Mouse (Mus musculus): Measurements from ENCODE around the gene Masp2. TPM values are rescaled to one million over a fixed set of nuclear protein-coding genes. Genes with fewer than 3 reads are reported as not detected.

Masp2 gene
- total and polyA plus RNA-seq, 3 experiments = 0.11 to 0.85 (median 0.21) TPM

DNA sequence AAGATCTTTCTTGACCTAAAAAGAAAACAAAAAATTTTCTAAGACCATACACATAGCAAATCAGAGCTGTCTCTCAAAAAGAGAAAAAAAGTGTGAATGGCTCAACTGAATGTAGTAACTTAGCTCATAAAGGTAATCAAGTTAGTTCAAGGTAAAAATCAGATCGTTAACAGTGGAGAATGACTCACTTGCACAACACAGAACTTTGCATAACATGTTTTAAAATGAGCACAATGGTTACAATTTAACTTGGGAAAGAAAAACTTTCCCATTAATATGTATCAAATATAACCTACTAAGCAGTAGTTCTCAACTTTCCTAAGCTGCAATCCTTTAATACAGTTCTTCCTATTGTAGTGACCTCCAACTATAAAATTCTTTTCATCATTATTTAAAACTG is 18.4 kb downstream of the Masp2 start:
- Histone ChIP-seq H3K9me3 (replicated peaks; ENCODE audit: low read length) (no peaks in the 10 kb centered on the region), H3K79me2 (replicated peaks; ENCODE audit: control insufficient read depth, extremely low read depth, insufficient read depth, poor library complexity, severe bottlenecking) (peaks cover 67% of the 10 kb centered on the region), H3K4me1 (ENCODE audit: control insufficient read depth in 1 of 2, insufficient read depth in 2 of 2) (peaks cover 4 to 54% of the 10 kb centered on the region in 2 experiments), H3K4me3 (replicated peaks in 1 of 3; ENCODE audit: low read depth in 2 of 3, low read length in 2 of 3, poor library complexity in 1 of 3) (no peak overlapping the region), H3K9ac (ENCODE audit: insufficient read depth, low read depth) (no peak overlapping the region), H3K27ac (ENCODE audit: insufficient read depth, low read depth) (no peak overlapping the region), H3K4me2 (ENCODE audit: insufficient read depth, low read depth, poor library complexity, severe bottlenecking) (no peak overlapping the region), H3K27me3 (replicated peaks) (no peaks in the 10 kb centered on the region), H3K36me3 (replicated peaks in 1 of 2; ENCODE audit: control insufficient read depth in 1 of 2, insufficient read depth in 1 of 2, low read length in 1 of 2) (peaks cover 74 to 82% of the 10 kb centered on the region in 2 experiments)
- in situ Hi-C loops (cut with MboI; ENCODE audit: low pct_ligation_motif_present, low pct_unique_long_range_greater_than_20kb, low sequenced_read_pairs) (loop anchor here (25.0 kb wide), 1 partner anchor 458 kb away; the partner anchor contains the start of genes Fbxo2, Fbxo44 and Fbxo6), dilution Hi-C loops (cut with MboI; ENCODE audit: extremely low pct_ligation_motif_present, extremely low pct_unique_long_range_greater_than_20kb, low sequenced_read_pairs) (no loop called here)
- DNase-seq (ENCODE audit: extremely low read depth) = no peak
- TF ChIP-seq RAD21 (IDR thresholded peaks at IDR 0.05; ENCODE audit: low read depth, low read length) (no peak), NELFE (IDR thresholded peaks at IDR 0.05; ENCODE audit: low read depth, low read length) (no peak), PAX5 (IDR thresholded peaks at IDR 0.05; ENCODE audit: low read length) (no peak), TCF12 (IDR thresholded peaks at IDR 0.05; ENCODE audit: low read depth, low read length) (no peak), JUN (IDR thresholded peaks at IDR 0.05; ENCODE audit: insufficient read depth, low read depth, low read length) (no peak), MAX (IDR thresholded peaks at IDR 0.05; ENCODE audit: low read length) (no peak), SIN3A (IDR thresholded peaks at IDR 0.05; ENCODE audit: low read length) (no peak), SMC3 (IDR thresholded peaks at IDR 0.05; ENCODE audit: low read depth, low read length) (no peak), KAT2A (IDR thresholded peaks at IDR 0.05; ENCODE audit: insufficient replicate concordance, low read length) (no peak), ZNF384 (IDR thresholded peaks at IDR 0.05; ENCODE audit: low read depth, low read length) (no peak), UBTF (IDR thresholded peaks at IDR 0.05; ENCODE audit: low read depth, low read length) (no peak), USF1 (IDR thresholded peaks at IDR 0.05; ENCODE audit: low read depth, low read length) (no peak), POLR2AphosphoS2 (IDR thresholded peaks at IDR 0.05; ENCODE audit: low read depth, low read length) (no peak), MYC (IDR thresholded peaks at IDR 0.05; ENCODE audit: low read depth, low read length) (no peak), GABPA (IDR thresholded peaks at IDR 0.05; ENCODE audit: insufficient replicate concordance, low read depth, low read length) (no peak)

DNA sequence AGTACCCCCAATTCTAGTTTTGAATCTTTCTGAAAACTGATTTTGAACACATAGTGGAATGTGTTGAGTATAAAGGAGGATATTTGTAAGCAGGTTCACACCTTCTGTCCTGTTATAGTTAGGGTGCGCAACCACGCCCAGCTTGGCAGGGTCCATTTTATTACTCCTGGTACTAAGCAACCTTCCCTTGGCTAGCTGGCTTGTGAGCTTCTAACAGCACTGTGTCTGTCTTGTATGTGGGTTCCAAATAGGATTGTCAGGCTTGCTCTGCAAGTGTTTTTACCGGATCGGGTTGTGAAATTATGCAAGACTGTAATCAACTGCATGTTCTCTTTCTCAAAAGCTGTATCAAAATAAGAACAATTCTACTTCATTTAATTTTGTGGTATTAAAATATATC is 20.1 kb downstream of the Masp2 start:
- peaks cover 6 to 58% of the 10 kb centered on the region in 2 experiments for H3K4me1 ChIP-seq (ENCODE audit: control insufficient read depth in 1 of 2, insufficient read depth in 2 of 2)
- H3K9ac ChIP-seq (ENCODE audit: insufficient read depth, low read depth) = no peak overlapping the region
- H3K4me2 ChIP-seq (ENCODE audit: insufficient read depth, low read depth, poor library complexity, severe bottlenecking) = no peak overlapping the region
- in situ Hi-C loops (cut with MboI; ENCODE audit: low pct_ligation_motif_present, low pct_unique_long_range_greater_than_20kb, low sequenced_read_pairs) (loop anchor here (25.0 kb wide), 1 partner anchor 460 kb away; the partner anchor contains the start of genes Fbxo2, Fbxo44 and Fbxo6), dilution Hi-C loops (cut with MboI; ENCODE audit: extremely low pct_ligation_motif_present, extremely low pct_unique_long_range_greater_than_20kb, low sequenced_read_pairs) (no loop called here)
- no peak overlapping the region for H3K4me3 ChIP-seq (replicated peaks in 1 of 3; ENCODE audit: low read depth in 2 of 3, low read length in 2 of 3, poor library complexity in 1 of 3)
- no peaks in the 10 kb centered on the region for H3K27me3 ChIP-seq (replicated peaks)
- no peaks in the 10 kb centered on the region for H3K9me3 ChIP-seq (replicated peaks; ENCODE audit: low read length)
- TF ChIP-seq CTCF (conservative IDR thresholded peaks at IDR 0.05 in 1 of 2, IDR thresholded peaks at IDR 0.05 in 1 of 2; ENCODE audit: low read depth in 2 of 2, low read length in 2 of 2) (no peak), POLR2AphosphoS2 (IDR thresholded peaks at IDR 0.05; ENCODE audit: low read depth, low read length) (no peak), POLR2A (IDR thresholded peaks at IDR 0.05; ENCODE audit: low read depth, low read length) (no peak), MEF2A (IDR thresholded peaks at IDR 0.05; ENCODE audit: borderline replicate concordance, low read depth, low read length) (no peak), IRF4 (IDR thresholded peaks at IDR 0.05; ENCODE audit: low read depth, low read length) (no peak), SMC3 (IDR thresholded peaks at IDR 0.05; ENCODE audit: low read depth, low read length) (no peak), UBTF (IDR thresholded peaks at IDR 0.05; ENCODE audit: low read depth, low read length) (no peak), EP300 (IDR thresholded peaks at IDR 0.05; ENCODE audit: low read length) (no peak), ZC3H11A (IDR thresholded peaks at IDR 0.05; ENCODE audit: low read depth, low read length) (no peak), ZMIZ1 (IDR thresholded peaks at IDR 0.05; ENCODE audit: low read depth, low read length) (no peak), NRF1 (IDR thresholded peaks at IDR 0.05; ENCODE audit: low read depth, low read length) (no peak), KAT2A (IDR thresholded peaks at IDR 0.05; ENCODE audit: insufficient replicate concordance, low read length) (no peak), TCF12 (IDR thresholded peaks at IDR 0.05; ENCODE audit: low read depth, low read length) (no peak), MXI1 (IDR thresholded peaks at IDR 0.05; ENCODE audit: low read depth, low read length) (no peak), BHLHE40 (IDR thresholded peaks at IDR 0.05; ENCODE audit: low read depth, low read length) (no peak), MAZ (IDR thresholded peaks at IDR 0.05; ENCODE audit: low read depth, low read length) (no peak), ZNF384 (IDR thresholded peaks at IDR 0.05; ENCODE audit: low read depth, low read length) (no peak), RAD21 (IDR thresholded peaks at IDR 0.05; ENCODE audit: low read depth, low read length) (no peak), USF2 (conservative IDR thresholded peaks at IDR 0.05; ENCODE audit: low read depth, low read length) (no peak), CHD1 (IDR thresholded peaks at IDR 0.05; ENCODE audit: low read depth, low read length) (no peak)
- DNase-seq (ENCODE audit: extremely low read depth) = no peak
- peaks cover 75% of the 10 kb centered on the region for H3K79me2 ChIP-seq (replicated peaks; ENCODE audit: control insufficient read depth, extremely low read depth, insufficient read depth, poor library complexity, severe bottlenecking)
- H3K27ac ChIP-seq (ENCODE audit: insufficient read depth, low read depth) = no peak overlapping the region
- peaks cover 60 to 70% of the 10 kb centered on the region in 2 experiments for H3K36me3 ChIP-seq (replicated peaks in 1 of 2; ENCODE audit: control insufficient read depth in 1 of 2, insufficient read depth in 1 of 2, low read length in 1 of 2)
